Mouse (Mus musculus) limb, embryonic 12.5 days (tissue): ENCODE results near the gene Sept9. TPM values are rescaled to one million over a fixed set of nuclear protein-coding genes. Genes with fewer than 3 reads are reported as not detected.

Source experiments
- ATAC-seq: fragments of 200-750 bp; cut with Nextera tagmentation; 2 replicates; pipeline ENCODE4 v1.8.0; 2017; ENCODE audit warnings: low read depth, moderate TSS enrichment; ENCODE audit not compliant: insufficient number of reproducible peaks, insufficient read depth, low FRiP score, low TSS enrichment
- H3K27ac ChIP-seq: fragments of 300-500 bp; sonication (generic); 2 replicates; pipeline ENCODE4 v1.5.1; 2016; ENCODE audit warnings: mild to moderate bottlenecking, moderate library complexity
- H3K27me3 ChIP-seq: fragments of 300-500 bp; sonication (generic); 2 replicates; pipeline ENCODE4 v1.6.1; 2016; ENCODE audit warnings: mild to moderate bottlenecking, moderate library complexity
- H3K36me3 ChIP-seq: fragments of 300-500 bp; sonication (generic); 2 replicates; pipeline ENCODE4 v1.6.1; 2016; ENCODE audit warnings: mild to moderate bottlenecking, moderate library complexity
- H3K4me1 ChIP-seq: fragments of 300-500 bp; sonication (generic); replicated peaks from 2 replicates; pipeline ENCODE4 v1.6.1; 2016
- H3K4me2 ChIP-seq: fragments of 300-500 bp; sonication (generic); 2 replicates; pipeline ENCODE4 v1.6.1; 2016; ENCODE audit warnings: mild to moderate bottlenecking, moderate library complexity
- H3K4me3 ChIP-seq: fragments of 300-500 bp; sonication (generic); replicated peaks from 2 replicates; pipeline ENCODE4 v1.5.1; 2016; ENCODE audit warnings: mild to moderate bottlenecking
- H3K9ac ChIP-seq: fragments of 300-500 bp; sonication (generic); replicated peaks from 2 replicates; pipeline ENCODE4 v1.6.1; 2016; ENCODE audit warnings: mild to moderate bottlenecking, moderate library complexity
- H3K9me3 ChIP-seq: fragments of 300-500 bp; sonication (generic); 2 replicates; pipeline ENCODE4 v1.6.1; 2016; ENCODE audit warnings: mild to moderate bottlenecking, moderate library complexity
- WGBS: fragments of 180-500 bp; shearing (Covaris S2); methylation state at CpG from one replicate; pipeline ENCODE4 v1.1.7; 2016; 5-methylcytosine and 5-hydroxymethylcytosine counted together
- polyA plus RNA-seq: library from polyadenylated mRNA; unstranded; fragments of >200 nt; fragmentation: Nextera tagmentation; extraction: Ambion mirVana; gene quantifications from 2 replicates; pipeline ENCODE4 v1.2.1, GENCODE M21; 2016

Sept9 gene
- polyA plus RNA-seq, 1 experiment from 2014 or later, result 234 TPM

DNA sequence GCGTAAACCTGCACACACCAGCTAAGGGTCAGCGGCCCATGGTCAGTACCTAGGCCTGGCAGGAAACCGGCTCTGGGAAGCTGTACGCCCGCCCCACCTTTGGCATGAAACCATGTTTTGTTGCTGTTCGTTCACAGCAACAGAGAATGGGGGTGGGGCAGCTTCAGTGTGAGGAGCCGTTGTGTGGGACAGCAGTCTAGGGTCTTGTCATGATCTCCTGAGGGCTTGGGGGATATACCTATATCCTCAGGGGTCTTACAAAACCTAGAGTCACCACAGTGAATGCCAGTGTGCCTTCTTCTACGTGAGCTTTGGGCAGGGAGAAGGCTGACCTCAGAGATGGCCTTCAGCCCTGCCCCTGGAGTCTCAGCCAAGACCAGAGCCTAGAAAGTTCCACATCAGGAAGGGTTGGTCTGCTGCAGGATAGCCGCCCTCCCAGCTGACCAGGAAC, 47.5 kb downstream of the Sept9 start:
- no peak for ATAC-seq
- Histone ChIP-seq H3K4me1 (peaks cover 25% of the 10 kb centered on the region), H3K4me2 (no peak overlapping the region)

DNA sequence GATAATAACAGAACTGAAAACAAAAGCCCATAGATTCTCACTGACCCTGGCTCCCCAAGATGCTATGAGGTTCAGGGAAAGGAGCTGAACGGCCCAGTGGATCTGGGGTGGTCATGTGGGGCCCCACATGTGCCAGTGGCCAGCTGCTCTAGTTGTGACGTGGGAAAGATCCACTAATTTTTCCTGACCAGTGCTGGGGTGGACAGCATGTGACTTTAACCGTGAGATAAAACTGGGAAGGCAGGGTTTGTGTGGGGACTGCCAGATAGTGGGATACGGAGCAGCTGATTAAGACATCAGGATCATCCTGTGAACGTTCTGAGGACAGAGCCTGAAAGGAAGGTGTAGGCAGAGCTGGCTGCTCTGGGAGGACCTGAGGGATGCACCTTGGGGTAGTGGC, 48.1 kb downstream of the Sept9 start:
- Histone ChIP-seq H3K27ac (no peak overlapping the region), H3K9me3 (no peaks in the 10 kb centered on the region), H3K4me3 (no peak overlapping the region), H3K9ac (no peak overlapping the region), H3K27me3 (no peaks in the 10 kb centered on the region), H3K36me3 (no peaks in the 10 kb centered on the region), H3K4me2 (no peak overlapping the region), H3K4me1 (peaks cover 24% of the 10 kb centered on the region)
- 79% methylated on average over 5 of the region's 5 CpGs for WGBS
- ATAC-seq, result no peak

More for the DNA sequence above, 47.5 kb downstream of the Sept9 start:
- Histone ChIP-seq H3K4me3 (no peak overlapping the region), H3K9ac (no peak overlapping the region), H3K27me3 (no peaks in the 10 kb centered on the region), H3K9me3 (no peaks in the 10 kb centered on the region), H3K36me3 (no peaks in the 10 kb centered on the region), H3K27ac (no peak overlapping the region)
- 81% methylated on average over 9 of the region's 9 CpGs for WGBS

DNA sequence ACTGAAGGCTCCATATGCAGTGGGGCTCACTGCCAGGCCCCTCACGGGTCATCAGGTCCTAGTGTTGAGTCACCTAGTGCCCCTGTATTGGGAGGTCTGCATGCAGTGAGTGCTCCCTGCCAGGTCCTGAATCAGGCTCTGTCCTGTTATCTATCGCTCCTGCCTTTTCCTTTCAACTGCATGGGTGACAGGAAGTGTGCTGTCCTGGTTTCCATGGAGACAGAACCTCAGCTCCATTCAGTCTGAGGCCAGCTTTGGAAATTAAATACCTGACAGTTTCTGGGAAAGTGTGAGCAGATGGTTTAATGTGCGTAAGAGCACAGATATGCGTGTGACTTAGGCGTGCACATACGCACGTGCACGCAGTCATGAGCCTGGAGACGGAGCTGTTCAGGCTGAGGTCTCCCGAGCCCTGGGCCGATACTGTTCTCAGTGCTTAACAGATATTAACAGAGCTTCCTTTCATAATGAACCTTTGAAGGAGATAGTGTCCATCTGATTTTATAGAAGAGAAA, 49.3 kb downstream of the Sept9 start:
- 52% methylated on average over 11 of the region's 11 CpGs for WGBS
- Histone ChIP-seq H3K4me1 (peaks cover 35% of the 10 kb centered on the region), H3K27me3 (no peaks in the 10 kb centered on the region), H3K27ac (peak overlapping the region; percentile 23; the same call in 1 of the 2 replicates), H3K9ac (no peak overlapping the region), H3K4me3 (no peak overlapping the region), H3K9me3 (no peaks in the 10 kb centered on the region), H3K36me3 (no peaks in the 10 kb centered on the region), H3K4me2 (no peak overlapping the region)
- no peak for ATAC-seq

DNA sequence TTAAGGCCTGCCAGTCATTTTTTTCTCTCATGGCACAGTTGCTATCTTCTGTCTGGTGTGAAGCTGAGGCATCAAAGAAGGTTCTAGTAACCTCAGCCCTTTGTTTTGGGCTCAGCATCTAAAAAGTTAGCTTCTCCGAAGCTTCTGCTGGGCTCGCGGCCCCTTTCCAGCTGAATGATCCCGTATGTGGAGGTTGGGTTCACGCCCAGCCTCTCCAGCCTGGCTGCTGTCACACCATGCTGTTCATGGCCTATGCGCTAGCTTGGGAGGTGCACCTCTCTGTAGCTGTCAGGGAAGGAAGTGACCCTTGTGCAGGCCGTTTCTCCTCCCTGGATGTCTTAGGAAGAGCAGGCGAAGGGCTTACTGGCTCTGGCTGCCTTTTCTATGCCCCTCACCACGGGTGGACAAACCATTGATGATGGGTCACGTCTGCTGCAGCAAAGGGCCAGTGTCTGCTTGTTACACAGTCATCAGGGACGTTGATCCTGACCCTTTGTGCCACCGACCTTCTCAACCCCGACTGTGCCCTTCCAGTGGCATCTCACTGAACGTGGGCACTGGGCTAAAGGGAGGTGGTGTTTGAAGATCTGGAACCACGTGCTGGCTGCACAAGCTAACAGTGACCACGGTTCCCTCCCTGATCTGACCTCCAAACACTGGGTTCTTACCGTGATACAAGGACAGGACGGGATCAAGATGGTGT, 50.0 kb downstream of the Sept9 start:
- Histone ChIP-seq H3K9me3 (no peaks in the 10 kb centered on the region), H3K27ac (peak overlapping the region; percentile 23; the same call in 1 of the 2 replicates), H3K4me1 (peaks cover 41% of the 10 kb centered on the region), H3K27me3 (no peaks in the 10 kb centered on the region), H3K36me3 (no peaks in the 10 kb centered on the region), H3K4me3 (no peak overlapping the region), H3K9ac (no peak overlapping the region), H3K4me2 (no peak overlapping the region)
- no peak for ATAC-seq
- 83% methylated on average over 18 of the region's 18 CpGs for WGBS

- no peak overlapping the region for H3K4me3 ChIP-seq
- H3K9ac ChIP-seq, result no peak overlapping the region
- peaks cover 46% of the 10 kb centered on the region for H3K4me1 ChIP-seq
- H3K4me2 ChIP-seq, result no peak overlapping the region
- 91% methylated on average over 22 of the region's 22 CpGs for WGBS
- H3K9me3 ChIP-seq, result no peaks in the 10 kb centered on the region
- H3K27me3 ChIP-seq, result no peaks in the 10 kb centered on the region
- no peaks in the 10 kb centered on the region for H3K36me3 ChIP-seq
- no peak overlapping the region for H3K27ac ChIP-seq
- no peak for ATAC-seq
Observed at GRCm38 (mm10) chr11:117249985-117250928, 50.8 kb downstream of the Sept9 start.

DNA sequence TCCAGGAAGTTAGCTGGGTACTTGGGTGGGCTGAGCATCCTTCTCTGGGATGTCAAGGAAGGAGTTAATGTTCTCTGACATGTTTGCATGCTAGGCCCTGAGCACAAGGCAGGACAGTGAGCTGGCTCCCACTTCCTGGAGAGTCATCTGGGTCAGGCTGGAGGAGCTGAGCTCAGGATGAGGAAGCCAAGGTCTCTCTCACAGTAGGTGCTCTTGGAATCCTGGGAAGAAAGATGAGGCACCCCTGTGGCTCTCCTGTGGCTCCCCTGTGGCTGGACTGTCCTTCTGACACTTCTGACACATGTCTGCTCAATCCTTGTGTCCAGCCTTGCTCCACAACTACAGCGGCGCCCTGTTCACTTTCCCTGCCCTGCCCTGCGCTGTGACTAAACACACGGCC, 52.3 kb downstream of the Sept9 start:
- Histone ChIP-seq H3K36me3 (no peaks in the 10 kb centered on the region), H3K27me3 (no peaks in the 10 kb centered on the region), H3K4me2 (no peak overlapping the region), H3K4me3 (no peak overlapping the region), H3K9me3 (no peaks in the 10 kb centered on the region), H3K27ac (no peak overlapping the region), H3K4me1 (peaks cover 50% of the 10 kb centered on the region), H3K9ac (no peak overlapping the region)
- ATAC-seq, result no peak
- WGBS, result 87% methylated on average over 4 of the region's 4 CpGs

DNA sequence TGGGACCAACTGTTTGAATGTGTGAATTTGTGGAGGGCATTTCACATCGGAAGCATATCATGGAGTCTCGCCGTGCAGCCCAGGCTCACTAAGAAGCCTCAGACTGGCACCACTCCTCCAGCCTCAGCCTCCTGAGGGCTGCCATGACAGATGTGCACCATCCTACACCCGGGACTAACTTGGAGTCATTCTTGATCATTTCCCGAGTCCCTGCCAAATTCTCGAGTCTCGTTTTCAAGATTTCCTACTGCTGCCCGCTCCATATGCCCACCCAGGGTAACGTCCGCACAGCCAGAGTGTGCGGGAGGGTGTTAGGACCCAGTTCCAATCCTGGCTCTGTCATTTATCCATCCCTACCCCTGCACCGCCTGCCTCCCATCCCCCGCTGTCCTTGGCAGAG, 53.4 kb downstream of the Sept9 start:
- no peak overlapping the region for H3K4me3 ChIP-seq

GRCm38 (mm10) chr11:117254161-117255107, 55.0 kb downstream of the Sept9 start:
- Histone ChIP-seq H3K4me3 (no peak overlapping the region), H3K9ac (no peak overlapping the region; the same call in 1 of the 2 replicates), H3K27me3 (no peaks in the 10 kb centered on the region), H3K36me3 (no peaks in the 10 kb centered on the region), H3K27ac (peak overlapping the region; percentile 46; the same call in 1 of the 2 replicates), H3K4me1 (peaks cover 37% of the 10 kb centered on the region), H3K9me3 (no peaks in the 10 kb centered on the region), H3K4me2 (no peak overlapping the region)
- 58% methylated on average over 18 of the region's 18 CpGs for WGBS
- ATAC-seq, result 0 out of 2 replicates have a peak, but pooled peaks have one; percentile 28

More for the DNA sequence above, 53.4 kb downstream of the Sept9 start:
- Histone ChIP-seq H3K27me3 (no peaks in the 10 kb centered on the region), H3K9me3 (no peaks in the 10 kb centered on the region), H3K27ac (no peak overlapping the region), H3K36me3 (no peaks in the 10 kb centered on the region), H3K4me1 (peaks cover 50% of the 10 kb centered on the region), H3K4me2 (no peak overlapping the region), H3K9ac (no peak overlapping the region)
- 82% methylated on average over 13 of the region's 13 CpGs for WGBS
- ATAC-seq, result no peak

DNA sequence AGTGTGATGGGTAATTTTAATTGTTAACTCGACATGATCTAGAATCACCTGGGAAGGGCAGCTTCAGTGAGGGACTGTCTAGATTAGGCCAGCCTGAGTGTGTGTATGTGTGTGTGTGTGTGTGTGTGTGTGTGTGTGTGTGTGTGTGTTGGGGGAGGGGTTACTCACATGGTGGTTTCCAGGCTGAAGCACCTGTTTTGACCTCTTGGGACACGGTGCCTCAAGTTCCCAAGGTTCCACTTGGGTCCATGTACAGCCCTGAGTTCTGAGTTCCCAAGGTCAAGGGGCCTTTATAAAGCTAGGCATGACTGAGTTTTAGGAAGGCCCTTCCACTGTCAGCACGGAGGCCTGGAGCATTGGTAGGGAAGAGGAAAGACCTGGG, 55.6 kb downstream of the Sept9 start:
- Histone ChIP-seq H3K9ac (no peak overlapping the region; the same call in 1 of the 2 replicates), H3K27me3 (no peaks in the 10 kb centered on the region), H3K9me3 (no peaks in the 10 kb centered on the region), H3K4me1 (peaks cover 35% of the 10 kb centered on the region), H3K4me3 (no peak overlapping the region), H3K36me3 (no peaks in the 10 kb centered on the region), H3K27ac (no peak overlapping the region; the same call in 1 of the 2 replicates), H3K4me2 (no peak overlapping the region)
- no peak for ATAC-seq
- WGBS, result 82% methylated on average over 3 of the region's 3 CpGs

- ATAC-seq, result no peak
- 60% methylated on average over 9 of the region's 9 CpGs for WGBS
- H3K9ac ChIP-seq, result no peak overlapping the region
- no peaks in the 10 kb centered on the region for H3K27me3 ChIP-seq
- no peak overlapping the region for H3K27ac ChIP-seq
- no peak overlapping the region for H3K4me3 ChIP-seq
- no peaks in the 10 kb centered on the region for H3K36me3 ChIP-seq
- no peak overlapping the region for H3K4me2 ChIP-seq
- H3K9me3 ChIP-seq, result no peaks in the 10 kb centered on the region
- peaks cover 39% of the 10 kb centered on the region for H3K4me1 ChIP-seq
Observed at GRCm38 (mm10) chr11:117256088-117256487, 56.6 kb downstream of the Sept9 start.
